Mouse (Mus musculus) cerebellum, adult 2 months (tissue): ENCODE results near the gene Terf2ip. TPM values are rescaled to one million over a fixed set of nuclear protein-coding genes. Genes with fewer than 3 reads are reported as not detected.

ENCODE experiments used
- DNase-seq, 2 experiments: peaks; one replicate each; pipeline ENCODE4 v3.0.0; 2021
- H3K27ac ChIP-seq: fragments of 200-500 bp; 2 replicates; pipeline ENCODE4 v1.5.1; 2012; ENCODE audit warnings: low read length, control low read depth, inconsistent platforms; ENCODE audit not compliant: insufficient read depth
- H3K27me3 ChIP-seq: fragments of 200-500 bp; 2 replicates; pipeline ENCODE4 v1.6.1; 2012; ENCODE audit warnings: inconsistent platforms, mild to moderate bottlenecking, low read length, moderate library complexity; ENCODE audit not compliant: control insufficient read depth, insufficient read depth
- H3K4me1 ChIP-seq: fragments of 200-500 bp; 2 replicates; pipeline ENCODE4 v1.6.1; 2011; ENCODE audit warnings: low read length; ENCODE audit not compliant: control insufficient read depth, insufficient read depth
- H3K4me3 ChIP-seq: fragments of 200-500 bp; replicated peaks from 2 replicates; pipeline ENCODE3; 2011; ENCODE audit warnings: mild to moderate bottlenecking, low read depth, low read length, control low read depth; ENCODE audit not compliant: insufficient read depth
- CTCF ChIP-seq: fragments of 200-500 bp; IDR thresholded peaks from 2 replicates; pipeline ENCODE4 v1.5.1; 2011; ENCODE audit warnings: low read depth, mild to moderate bottlenecking, control low read depth, low read length, moderate library complexity, borderline replicate concordance; ENCODE audit not compliant: insufficient read depth
- POLR2A ChIP-seq: fragments of 200-500 bp; IDR thresholded peaks from 2 replicates; pipeline ENCODE4 v1.6.1; 2011; ENCODE audit warnings: low read length, control low read depth, borderline replicate concordance; ENCODE audit not compliant: insufficient read depth
- WGBS: fragments of 180-500 bp; shearing (Covaris S2); methylation state at CpG from one replicate; pipeline ENCODE4 v1.1.7; 2018; 5-methylcytosine and 5-hydroxymethylcytosine counted together
- polyA plus RNA-seq: library from polyadenylated mRNA; depleted of rRNA; stranded (reverse); fragments of >200 nt; gene quantifications from 2 replicates; pipeline ENCODE4 v1.2.3, GENCODE M21; 2012

The Terf2ip gene
- polyA plus RNA-seq, 1 experiment = 38.0 TPM

DNA sequence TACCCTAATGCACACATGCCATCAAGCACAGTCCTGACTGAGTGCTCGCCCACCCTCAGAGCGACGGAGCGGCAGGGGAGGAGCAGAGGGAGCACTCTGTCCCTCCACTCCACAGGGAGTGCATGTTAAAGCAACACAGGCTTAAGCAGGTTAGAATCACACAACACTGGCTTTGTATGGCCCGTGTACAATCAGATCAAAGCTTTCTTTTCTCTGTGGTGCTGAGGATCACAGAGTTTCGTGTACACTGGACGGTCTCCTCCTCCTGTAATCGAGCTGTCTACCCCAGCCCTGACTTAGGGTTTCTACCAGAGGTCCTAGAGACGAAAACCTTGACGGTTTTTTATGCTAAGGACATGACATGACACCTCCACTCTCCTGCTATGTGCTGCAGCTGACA is 42.7 kb upstream of the Terf2ip start:
- Histone ChIP-seq H3K27me3 (no peaks in the 10 kb centered on the region), H3K27ac (no peak overlapping the region), H3K4me1 (peaks cover 2% of the 10 kb centered on the region; the same call in 1 of the 2 replicates), H3K4me3 (no peak overlapping the region)
- DNase-seq = no peak
- TF ChIP-seq CTCF (no peak), POLR2A (no peak)
- WGBS = 83% methylated on average over 10 of the region's 10 CpGs

DNA sequence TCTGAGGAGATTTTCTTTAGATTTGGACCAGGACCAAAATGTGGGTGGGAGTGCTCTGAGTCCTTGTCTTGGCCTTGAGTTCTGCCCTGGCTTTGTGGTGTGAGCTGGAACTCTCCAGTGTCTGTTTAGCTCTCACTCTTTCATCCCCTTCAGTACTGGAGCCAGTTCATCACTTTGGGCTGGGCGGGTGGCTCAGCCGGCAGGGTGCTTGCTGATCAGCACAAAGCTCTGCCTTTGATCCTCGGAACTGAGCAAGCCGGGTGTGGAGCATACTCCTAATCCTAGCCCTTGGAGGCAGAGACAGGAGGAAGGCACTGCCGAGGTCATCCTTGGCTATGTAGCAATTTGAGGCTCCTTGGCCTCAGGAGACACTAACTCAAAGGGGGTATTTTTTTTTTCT is 42.2 kb upstream of the Terf2ip start:
- TF ChIP-seq POLR2A (no peak), CTCF (no peak)
- peaks cover 2% of the 10 kb centered on the region; the same call in 1 of the 2 replicates for H3K4me1 ChIP-seq
- 45% methylated on average over 5 of the region's 5 CpGs for WGBS
- H3K4me3 ChIP-seq = no peak overlapping the region
- no peak overlapping the region for H3K27ac ChIP-seq
- no peak for DNase-seq
- H3K27me3 ChIP-seq = no peaks in the 10 kb centered on the region

DNA sequence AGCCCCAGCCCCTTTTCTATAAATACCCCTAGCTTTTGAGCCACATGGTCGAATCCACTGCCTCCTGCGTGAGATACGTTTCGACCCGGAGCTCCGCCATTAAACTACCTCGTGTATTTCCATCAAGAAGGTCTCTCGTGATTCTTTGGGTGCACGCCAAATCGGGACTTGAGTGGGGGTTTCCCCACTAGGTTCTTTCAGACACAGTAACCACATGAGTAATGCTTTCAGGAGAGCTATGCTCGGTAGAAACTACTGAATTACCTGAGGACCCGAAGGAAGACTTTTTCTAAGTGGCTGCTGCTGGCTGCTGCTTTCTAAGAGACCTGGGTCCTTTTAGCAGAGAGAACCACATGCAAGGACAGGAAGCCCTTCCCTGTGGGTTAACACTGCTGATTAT is 37.1 kb upstream of the Terf2ip start:
- no peak overlapping the region for H3K27ac ChIP-seq
- no peak overlapping the region for H3K4me3 ChIP-seq
- H3K4me1 ChIP-seq = no peaks in the 10 kb centered on the region
- whole genome bisulfite sequencing = 96% methylated on average over 12 of the region's 12 CpGs
- no peak for DNase-seq
- no peaks in the 10 kb centered on the region for H3K27me3 ChIP-seq
- no peak for TF ChIP-seq CTCF
- no peak for TF ChIP-seq POLR2A

GRCm38 (mm10) chr8:111975706-111976105 is 35.5 kb upstream of the Terf2ip start:
- H3K4me3 ChIP-seq = no peak overlapping the region
- DNase-seq = no peak
- H3K27ac ChIP-seq = no peak overlapping the region
- H3K27me3 ChIP-seq = no peaks in the 10 kb centered on the region
- TF ChIP-seq CTCF (no peak), POLR2A (no peak)
- H3K4me1 ChIP-seq = no peaks in the 10 kb centered on the region
- 96% methylated on average over 2 of the region's 2 CpGs for WGBS

DNA sequence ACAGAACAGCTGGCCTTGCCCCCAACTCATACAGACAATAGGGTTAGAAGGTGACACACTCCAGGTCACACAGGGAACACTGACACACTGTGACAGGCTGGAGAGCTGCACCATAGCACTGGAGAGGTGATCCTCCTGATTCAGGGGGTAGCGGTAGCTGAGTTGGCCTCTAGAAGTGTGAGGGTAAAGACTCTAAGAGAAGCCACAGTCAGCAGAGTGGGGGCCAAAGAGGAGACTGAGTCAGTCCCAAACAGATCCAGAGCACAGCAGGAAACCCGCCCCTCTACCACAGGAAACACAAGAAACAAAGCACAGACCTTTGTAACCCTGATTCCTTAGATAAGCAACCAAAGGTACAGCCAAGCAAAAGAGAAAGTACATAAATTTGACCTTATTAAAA is 34.9 kb upstream of the Terf2ip start:
- TF ChIP-seq CTCF (no peak), POLR2A (no peak)
- Histone ChIP-seq H3K27me3 (no peaks in the 10 kb centered on the region), H3K4me1 (no peaks in the 10 kb centered on the region), H3K4me3 (no peak overlapping the region), H3K27ac (no peak overlapping the region)
- no peak for DNase-seq
- WGBS = 88% methylated on average over 2 of the region's 2 CpGs

GRCm38 (mm10) chr8:111978147-111978546 is 33.1 kb upstream of the Terf2ip start:
- WGBS = 55% methylated on average over 10 of the region's 10 CpGs
- peaks cover 6% of the 10 kb centered on the region for H3K4me1 ChIP-seq
- H3K27me3 ChIP-seq = no peaks in the 10 kb centered on the region
- no peak for TF ChIP-seq POLR2A
- no peak for TF ChIP-seq CTCF
- no peak for DNase-seq
- no peak overlapping the region for H3K4me3 ChIP-seq
- H3K27ac ChIP-seq = no peak overlapping the region

- Histone ChIP-seq H3K4me3 (no peak overlapping the region), H3K27me3 (no peaks in the 10 kb centered on the region), H3K27ac (0 out of 2 replicates have a peak overlapping the region, but pooled peaks have one; percentile 1), H3K4me1 (peaks cover 6% of the 10 kb centered on the region)
- TF ChIP-seq CTCF (peak; percentile 70), POLR2A (no peak)
- 19% methylated on average over 7 of the region's 7 CpGs for WGBS
- peak; percentile 70 to 79 for DNase-seq
These were observed 29.1 kb upstream of the Terf2ip start for GRCm38 (mm10) chr8:111982116-111982515.

- Histone ChIP-seq H3K27me3 (no peaks in the 10 kb centered on the region), H3K4me1 (peaks cover 6% of the 10 kb centered on the region), H3K27ac (no peak overlapping the region), H3K4me3 (no peak overlapping the region)
- TF ChIP-seq POLR2A = no peak
- TF ChIP-seq CTCF = no peak
- 88% methylated on average over 10 of the region's 10 CpGs for WGBS
- DNase-seq = no peak
These were observed 26.7 kb upstream of the Terf2ip start for GRCm38 (mm10) chr8:111984511-111984910.
